Comparison of ENCODE assay signal across 21 mouse cellular contexts in the genomic region with DNA sequence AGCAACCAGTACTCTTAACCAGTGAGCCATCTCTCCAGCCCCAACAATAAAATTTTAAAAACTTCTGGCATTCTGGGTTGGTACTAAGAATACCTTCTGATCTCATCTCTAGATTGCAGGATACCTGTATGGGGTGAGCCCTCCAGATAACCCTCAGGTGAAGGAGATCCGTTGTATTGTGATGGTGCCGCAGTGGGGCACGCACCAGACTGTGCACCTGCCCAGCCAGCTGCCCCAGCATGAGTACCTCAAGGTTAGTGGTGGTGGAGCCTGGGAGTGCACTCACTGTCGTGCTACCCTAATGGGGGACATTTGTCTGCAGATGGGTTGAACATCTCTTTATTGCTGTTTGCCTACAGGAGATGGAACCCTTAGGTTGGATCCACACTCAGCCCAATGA. TPM values are rescaled to one million over a fixed set of nuclear protein-coding genes. Genes with fewer than 3 reads are reported as not detected.
DNase-seq lines count a peak whose midpoint lies in the region; ATAC-seq and TF ChIP-seq lines count a peak whose summit lies in the region.
"Had no signal": no experiment of that assay in that cellular context is flagged by ENCODE, and none has a peak within 500 bp of the region (broad histone marks: within the 10 kb centered on the region; RNA-seq: fewer than 3 reads in every experiment).

No protein-coding gene starts in this region.

- no peak for ATAC-seq in liver, postnatal 0 days
- ATAC-seq in midbrain, embryonic 11.5 days (ENCODE audit: low FRiP score), result no peak
- ATAC-seq in midbrain, postnatal 0 days (ENCODE audit: low FRiP score), result no peak
- ATAC-seq: activated CD4-positive, CD25-positive, alpha-beta regulatory T cell, adult 4 months; CD4-positive, CD25-positive, alpha-beta regulatory T cell, adult 4 months; forebrain, embryonic 13.5 days; forebrain, embryonic 15.5 days; Patski had no signal

- 96% methylated on average over 4 of the region's 4 CpGs for WGBS in heart, adult 2 months
- 96% methylated on average over 4 of the region's 4 CpGs for WGBS in liver, postnatal 0 days (ENCODE audit: insufficient replicate concordance)
- WGBS in midbrain, embryonic 11.5 days, result 94% methylated on average over 4 of the region's 4 CpGs
- WGBS in midbrain, postnatal 0 days, result 97% methylated on average over 4 of the region's 4 CpGs

- TF ChIP-seq EP300 in heart, adult 2 months (IDR thresholded peaks at IDR 0.05; ENCODE audit: insufficient read depth, low read depth, low read length), result no peak
- no peak for TF ChIP-seq EP300 in liver, postnatal 0 days (IDR thresholded peaks at IDR 0.05; ENCODE audit: low read depth)

- no peak overlapping the region for H3K9ac ChIP-seq in heart, adult 2 months (ENCODE audit: low read depth, low read length)
- H3K9ac ChIP-seq in liver, postnatal 0 days (replicated peaks), result no peak overlapping the region
- no peak overlapping the region for H3K9ac ChIP-seq in midbrain, embryonic 11.5 days (ENCODE audit: low read length)
- no peak overlapping the region for H3K9ac ChIP-seq in midbrain, postnatal 0 days (replicated peaks; ENCODE audit: low read length, poor library complexity, severe bottlenecking)
- H3K9ac ChIP-seq: embryonic facial prominence, embryonic 12.5 days; forebrain, embryonic 13.5 days; forebrain, embryonic 15.5 days had no signal

- no peak overlapping the region for H3K4me2 ChIP-seq in liver, postnatal 0 days (ENCODE audit: low read depth, low read length)
- no peak overlapping the region for H3K4me2 ChIP-seq in midbrain, embryonic 11.5 days
- no peak overlapping the region for H3K4me2 ChIP-seq in midbrain, postnatal 0 days (ENCODE audit: low read depth, low read length, poor library complexity, severe bottlenecking)
- H3K4me2 ChIP-seq: embryonic facial prominence, embryonic 12.5 days; forebrain, embryonic 13.5 days; forebrain, embryonic 15.5 days had no signal

- no peak overlapping the region for H3K27ac ChIP-seq in heart, adult 2 months
- H3K27ac ChIP-seq in liver, postnatal 0 days (ENCODE audit: low read depth), result 0 out of 2 replicates have a peak overlapping the region, but pooled peaks have one; percentile 98
- H3K27ac ChIP-seq in midbrain, embryonic 11.5 days (ENCODE audit: low read depth, low read length), result no peak overlapping the region
- H3K27ac ChIP-seq in midbrain, postnatal 0 days (ENCODE audit: low read depth, low read length), result no peak overlapping the region
- H3K27ac ChIP-seq: embryonic facial prominence, embryonic 10.5 days; embryonic facial prominence, embryonic 12.5 days; forebrain, embryonic 13.5 days; forebrain, embryonic 15.5 days had no signal

- peaks cover 8% of the 10 kb centered on the region for H3K36me3 ChIP-seq in heart, adult 2 months (ENCODE audit: control insufficient read depth, insufficient read depth, low read length)
- H3K36me3 ChIP-seq in liver, postnatal 0 days (replicated peaks; ENCODE audit: insufficient read depth, low read length), result peaks cover 65% of the 10 kb centered on the region
- H3K36me3 ChIP-seq in midbrain, embryonic 11.5 days (ENCODE audit: control insufficient read depth, insufficient read depth, low read length), result peaks cover 39% of the 10 kb centered on the region
- peaks cover 54% of the 10 kb centered on the region for H3K36me3 ChIP-seq in midbrain, postnatal 0 days (ENCODE audit: insufficient read depth, low read length)

- peaks cover 15% of the 10 kb centered on the region for H3K4me1 ChIP-seq in heart, adult 2 months (ENCODE audit: control insufficient read depth, insufficient read depth, low read length)
- peaks cover 24% of the 10 kb centered on the region for H3K4me1 ChIP-seq in liver, postnatal 0 days (ENCODE audit: insufficient read depth)
- H3K4me1 ChIP-seq in midbrain, embryonic 11.5 days (ENCODE audit: control insufficient read depth, insufficient read depth, low read length), result peaks cover 13% of the 10 kb centered on the region
- H3K4me1 ChIP-seq in midbrain, postnatal 0 days (ENCODE audit: insufficient read depth, low read length), result peaks cover 5% of the 10 kb centered on the region; the same call in 1 of the 2 replicates

- TF ChIP-seq CTCF in heart, adult 2 months (IDR thresholded peaks at IDR 0.05), result no peak
- TF ChIP-seq CTCF in liver, postnatal 0 days (IDR thresholded peaks at IDR 0.05; ENCODE audit: low read depth), result no peak
- TF ChIP-seq CTCF in midbrain, postnatal 0 days (IDR thresholded peaks at IDR 0.05), result no peak

- DNase-seq in cerebellum, adult 9-11 months, result peak; percentile 22
- DNase-seq in cerebellum, postnatal 25 days, result no peak
- peak; percentile 92 for DNase-seq in heart, adult 11 months
- DNase-seq in heart, adult 2 months, result no peak
- DNase-seq in liver, postnatal 0 days, result no peak
- no peak for DNase-seq in liver
- peak; percentile 83 for DNase-seq in midbrain, embryonic 11.5 days (ENCODE audit: low spot score, missing footprints)
- DNase-seq in midbrain, postnatal 0 days (ENCODE audit: low spot score), result no peak
- DNase-seq: adrenal gland, adult 8-10 months; B cell, adult 2 months; cerebellum, adult 2 months; cerebellum, adult 9-10 months had no signal

- H3K27me3 ChIP-seq in heart, adult 2 months (ENCODE audit: control insufficient read depth, insufficient read depth, low read length), result no peaks in the 10 kb centered on the region
- H3K27me3 ChIP-seq in liver, postnatal 0 days (ENCODE audit: insufficient read depth, low read length), result no peaks in the 10 kb centered on the region
- H3K27me3 ChIP-seq in midbrain, embryonic 11.5 days (ENCODE audit: control insufficient read depth, insufficient read depth, low read length), result no peaks in the 10 kb centered on the region
- no peaks in the 10 kb centered on the region for H3K27me3 ChIP-seq in midbrain, postnatal 0 days (ENCODE audit: insufficient read depth, low read length)
- H3K27me3 ChIP-seq: CH12.LX; embryonic facial prominence, embryonic 12.5 days; forebrain, embryonic 13.5 days; forebrain, embryonic 15.5 days; Patski had no signal

- no peaks in the 10 kb centered on the region for H3K9me3 ChIP-seq in liver, postnatal 0 days (ENCODE audit: low read length)
- H3K9me3 ChIP-seq in midbrain, embryonic 11.5 days (ENCODE audit: control insufficient read depth, low read length), result no peaks in the 10 kb centered on the region
- H3K9me3 ChIP-seq in midbrain, postnatal 0 days (ENCODE audit: low read length), result no peaks in the 10 kb centered on the region
- H3K9me3 ChIP-seq: embryonic facial prominence, embryonic 10.5 days; embryonic facial prominence, embryonic 12.5 days; forebrain, embryonic 13.5 days; forebrain, embryonic 15.5 days; G1E had no signal

- H3K4me3 ChIP-seq in heart, adult 2 months, result no peak overlapping the region
- no peak overlapping the region for H3K4me3 ChIP-seq in liver, postnatal 0 days (ENCODE audit: low read depth, low read length)
- no peak overlapping the region for H3K4me3 ChIP-seq in midbrain, embryonic 11.5 days (ENCODE audit: low read depth, low read length)
- H3K4me3 ChIP-seq in midbrain, postnatal 0 days (ENCODE audit: low read depth, low read length), result no peak overlapping the region
- H3K4me3 ChIP-seq: embryonic facial prominence, embryonic 10.5 days; embryonic facial prominence, embryonic 12.5 days; forebrain, embryonic 13.5 days; forebrain, embryonic 15.5 days had no signal

- TF ChIP-seq POLR2A in heart, adult 2 months (IDR thresholded peaks at IDR 0.05; ENCODE audit: insufficient read depth, low read depth, low read length), result no peak

- intact Hi-C loops in heart, adult 2 months (cut with DNase I), result no loop called here

- no peaks in the 10 kb centered on the region for H3K79me2 ChIP-seq in heart, adult 2 months (replicated peaks; ENCODE audit: control insufficient read depth, insufficient read depth, low read length)

RNA-seq across cellular contexts. Expression of a gene that starts 1.7 kb away (rescaled TPM):
- 10 to 100 TPM; 40.5 to 48.8 TPM for total RNA-seq in heart, adult 2 months (2021)
- 39.2 and 62.0 TPM in 2 replicates for polyA plus RNA-seq in heart, adult 2 months (2012; rRNA removed)
- polyA plus RNA-seq in liver, postnatal 0 days (2015; fragmentation: Nextera tagmentation; extraction: Ambion mirVana), result 13.2 and 13.4 TPM in 2 replicates
- 0.53 and 0.72 TPM in 2 replicates for polyA plus RNA-seq in midbrain, embryonic 11.5 days (2014; fragmentation: Nextera tagmentation; extraction: Ambion mirVana)
- 5.7 and 7.0 TPM in 2 replicates for total RNA-seq in midbrain, postnatal 0 days (2014; rRNA removed)
- polyA plus RNA-seq in midbrain, postnatal 0 days (2015; fragmentation: Nextera tagmentation; extraction: Ambion mirVana), result 6.9 and 7.5 TPM in 2 replicates
- polyA plus RNA-seq: activated CD4-positive, CD25-positive, alpha-beta regulatory T cell, adult 4 months had no signal

RNA-seq across cellular contexts. Expression of a gene that starts 5.2 kb away (rescaled TPM):
- 1 to 10 TPM; 7.6 to 8.5 TPM for total RNA-seq in heart, adult 2 months (2021)
- 18.1 and 21.6 TPM in 2 replicates for polyA plus RNA-seq in heart, adult 2 months (2012; rRNA removed)
- 3.1 TPM in 2 replicates for polyA plus RNA-seq in liver, postnatal 0 days (2015; fragmentation: Nextera tagmentation; extraction: Ambion mirVana)
- polyA plus RNA-seq in midbrain, embryonic 11.5 days (2014; fragmentation: Nextera tagmentation; extraction: Ambion mirVana), result 2.9 and 3.4 TPM in 2 replicates
- total RNA-seq in midbrain, postnatal 0 days (2014; rRNA removed), result 3.6 and 3.8 TPM in 2 replicates
- polyA plus RNA-seq in midbrain, postnatal 0 days (2015; fragmentation: Nextera tagmentation; extraction: Ambion mirVana), result 3.0 and 3.5 TPM in 2 replicates

RNA-seq across cellular contexts. Expression of a gene that starts 21.5 kb away (rescaled TPM):
- total RNA-seq in heart, adult 2 months (2021), result 10 to 100 TPM; 84.4 to 93.2 TPM
- 49.0 and 86.5 TPM in 2 replicates for polyA plus RNA-seq in heart, adult 2 months (2012; rRNA removed)
- polyA plus RNA-seq in liver, postnatal 0 days (2015; fragmentation: Nextera tagmentation; extraction: Ambion mirVana), result 12.1 and 13.9 TPM in 2 replicates
- 94.9 and 100.0 TPM in 2 replicates for polyA plus RNA-seq in midbrain, embryonic 11.5 days (2014; fragmentation: Nextera tagmentation; extraction: Ambion mirVana)
- 121 and 129 TPM in 2 replicates for total RNA-seq in midbrain, postnatal 0 days (2014; rRNA removed)
- 25.7 and 27.6 TPM in 2 replicates for polyA plus RNA-seq in midbrain, postnatal 0 days (2015; fragmentation: Nextera tagmentation; extraction: Ambion mirVana)

RNA-seq across cellular contexts. Expression of a gene that starts 23.3 kb away (rescaled TPM):
- total RNA-seq in heart, adult 2 months (2021), result 10 to 100 TPM; 13.7 to 14.6 TPM
- polyA plus RNA-seq in heart, adult 2 months (2012; rRNA removed), result 13.1 and 13.6 TPM in 2 replicates
- polyA plus RNA-seq in liver, postnatal 0 days (2015; fragmentation: Nextera tagmentation; extraction: Ambion mirVana), result 5.9 and 7.2 TPM in 2 replicates
- 3.3 and 3.7 TPM in 2 replicates for polyA plus RNA-seq in midbrain, embryonic 11.5 days (2014; fragmentation: Nextera tagmentation; extraction: Ambion mirVana)
- total RNA-seq in midbrain, postnatal 0 days (2014; rRNA removed), result 34.3 and 34.5 TPM in 2 replicates
- polyA plus RNA-seq in midbrain, postnatal 0 days (2015; fragmentation: Nextera tagmentation; extraction: Ambion mirVana), result 17.0 and 20.4 TPM in 2 replicates

RNA-seq across cellular contexts. Expression of a gene that starts 46.6 kb away (rescaled TPM):
- 1 to 10 TPM; 3.7 to 4.6 TPM for total RNA-seq in heart, adult 2 months (2021)
- polyA plus RNA-seq in heart, adult 2 months (2012; rRNA removed), result 10.3 and 14.3 TPM in 2 replicates
- 34.2 and 35.6 TPM in 2 replicates for polyA plus RNA-seq in liver, postnatal 0 days (2015; fragmentation: Nextera tagmentation; extraction: Ambion mirVana)
- 7.6 and 8.9 TPM in 2 replicates for polyA plus RNA-seq in midbrain, embryonic 11.5 days (2014; fragmentation: Nextera tagmentation; extraction: Ambion mirVana)
- 0.66 and 0.76 TPM in 2 replicates for total RNA-seq in midbrain, postnatal 0 days (2014; rRNA removed)
- polyA plus RNA-seq in midbrain, postnatal 0 days (2015; fragmentation: Nextera tagmentation; extraction: Ambion mirVana), result 1.6 and 1.9 TPM in 2 replicates
- polyA plus RNA-seq: G1E had no signal

Comparison
In these comparisons a context has a peak if more than half of its experiments do, and no peak if none do; other contexts are left out.
1. DNase-seq: peak in cerebellum, adult 9-11 months (single experiment), heart, adult 11 months (single experiment) and midbrain, embryonic 11.5 days (single experiment); none in cerebellum, postnatal 25 days (0 of 2), heart, adult 2 months (0 of 2), liver, postnatal 0 days (single experiment), liver (single experiment) and midbrain, postnatal 0 days (single experiment).